Mouse (Mus musculus): ENCODE measurements around the gene Piga. TPM values are rescaled to one million over a fixed set of nuclear protein-coding genes. Genes with fewer than 3 reads are reported as not detected.

The Piga gene
- polyA plus RNA-seq (2017; shearing (Covaris generic)) = 1 to 10 TPM; 6.8 to 7.4 TPM

GRCm38 (mm10) chrX:164419471-164419939 lies at the start of gene Piga:
Piga (plus strand) TSS chrX:164419787.

GRCm38 (mm10) chrX:164373081-164373480 lies 46.5 kb upstream of the Piga start, which contains the start of gene Vegfd:
Vegfd (plus strand) TSS chrX:164373378.

DNA sequence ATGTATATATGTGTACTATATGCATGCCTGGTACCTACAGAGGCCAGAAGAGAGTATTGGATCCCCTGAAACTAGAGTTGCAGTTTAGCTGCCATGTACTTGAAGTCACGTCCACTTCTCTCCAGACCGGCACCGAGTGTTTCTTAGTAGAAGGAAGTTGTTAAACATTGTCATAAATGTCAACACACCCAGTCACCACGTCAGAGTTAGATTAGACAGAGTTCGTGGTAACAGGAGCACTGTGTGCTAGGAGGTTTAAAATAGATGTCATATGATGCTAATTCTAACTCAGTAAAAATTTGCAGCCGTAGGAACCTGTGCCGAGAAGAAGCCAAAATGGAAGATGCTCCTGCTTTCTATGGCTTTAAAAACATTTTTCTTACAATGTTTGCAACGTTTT lies 17.1 kb downstream of the Piga start, which contains the start of gene Asb11:
Gene Asb11 (plus strand): TSS at position 286 of the 400 bp plus-strand sequence.

Other genes starting within 250 kb of the Piga start
- gene Bmx, start 161.6 kb upstream of the Piga start, polyA plus RNA-seq (2017; shearing (Covaris generic)) = under 1 TPM in 1 of 2 experiments, not detected in 1; 0.11 TPM
- gene Pir, start 150.4 kb upstream of the Piga start, polyA plus RNA-seq (2017; shearing (Covaris generic)) = under 1 TPM in 1 of 2 experiments, not detected in 1; 0.45 TPM
- under 1 TPM; 0.07 to 0.36 TPM for gene Vegfd, start 46.4 kb upstream of the Piga start, polyA plus RNA-seq (2017; shearing (Covaris generic))
- gene Asb11, start 17.2 kb downstream of the Piga start, polyA plus RNA-seq (2017; shearing (Covaris generic)) = not detected
- gene Asb9, start 86.5 kb downstream of the Piga start, polyA plus RNA-seq (2017; shearing (Covaris generic)) = not detected

Data from inflammation-experienced regulatory T-cells (primary cell).